Mouse (Mus musculus) left cerebral cortex, adult 11 months (tissue): ENCODE results near the gene Gm11492.

Source experiments
- DNase-seq: peaks from one replicate; pipeline ENCODE4 v3.0.0; 2022; ENCODE audit warnings: low spot score

Gm11492 gene

DNA sequence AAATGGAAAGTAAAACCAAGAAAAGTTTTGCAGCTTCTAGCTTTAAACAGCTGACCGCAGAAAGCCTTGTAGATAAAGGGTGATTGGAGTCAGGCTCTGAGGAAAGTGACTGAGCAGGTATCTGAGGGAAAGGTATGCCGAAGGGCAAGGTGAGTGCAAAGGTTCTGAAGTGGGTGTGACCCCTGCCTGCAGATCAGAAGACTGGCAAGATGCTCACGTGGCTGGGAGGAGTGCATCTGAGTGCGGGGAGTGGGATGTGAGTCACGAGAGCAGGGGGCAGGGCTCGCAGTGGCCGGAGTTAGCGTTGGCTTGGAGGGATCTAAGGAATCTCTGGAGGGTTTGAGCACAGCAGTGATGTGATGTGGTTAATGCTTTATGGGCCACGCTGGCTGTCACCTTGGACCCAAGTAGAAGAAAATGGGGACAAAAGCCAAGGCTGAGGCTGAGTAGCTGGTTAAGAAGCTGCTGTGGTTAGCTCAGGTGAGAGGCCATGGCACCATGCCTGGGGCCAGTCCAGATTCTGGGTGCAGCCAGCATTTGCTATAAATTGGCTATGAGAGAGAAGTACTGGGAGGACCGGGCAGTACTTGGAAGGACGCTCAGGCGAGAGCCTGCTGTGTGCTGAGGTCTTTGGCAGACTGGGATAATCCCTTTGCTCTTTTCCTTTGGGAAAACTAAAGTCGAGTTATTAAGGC lies 33.1 kb downstream of the Gm11492 start:
- DNase-seq, result no peak

DNA sequence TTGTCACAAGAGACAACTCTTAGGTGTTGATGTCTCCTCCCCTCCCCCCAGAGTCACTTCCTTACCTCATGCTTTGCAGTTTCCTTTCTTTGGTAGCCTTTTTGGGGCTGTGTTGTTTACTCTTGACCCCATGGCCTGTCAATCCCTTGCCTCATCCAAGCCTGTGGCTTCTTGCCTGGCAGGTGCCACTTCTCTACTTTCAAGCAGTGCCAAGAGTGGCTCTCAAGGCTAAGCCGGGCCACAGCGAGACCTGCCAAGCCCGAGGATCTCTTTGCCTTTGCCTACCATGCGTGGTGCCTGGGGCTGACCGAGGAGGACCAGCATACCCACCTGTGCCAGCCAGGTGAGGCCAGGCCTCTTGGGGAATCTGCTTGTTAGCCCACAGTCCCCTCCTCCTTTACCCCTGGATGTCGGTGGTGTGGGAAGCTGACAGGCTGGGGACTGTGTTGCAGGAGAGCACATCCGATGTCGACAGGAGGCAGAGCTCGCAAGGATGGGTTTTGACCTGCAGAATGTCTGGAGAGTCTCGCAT lies 33.9 kb downstream of the Gm11492 start:
- no peak for DNase-seq

DNA sequence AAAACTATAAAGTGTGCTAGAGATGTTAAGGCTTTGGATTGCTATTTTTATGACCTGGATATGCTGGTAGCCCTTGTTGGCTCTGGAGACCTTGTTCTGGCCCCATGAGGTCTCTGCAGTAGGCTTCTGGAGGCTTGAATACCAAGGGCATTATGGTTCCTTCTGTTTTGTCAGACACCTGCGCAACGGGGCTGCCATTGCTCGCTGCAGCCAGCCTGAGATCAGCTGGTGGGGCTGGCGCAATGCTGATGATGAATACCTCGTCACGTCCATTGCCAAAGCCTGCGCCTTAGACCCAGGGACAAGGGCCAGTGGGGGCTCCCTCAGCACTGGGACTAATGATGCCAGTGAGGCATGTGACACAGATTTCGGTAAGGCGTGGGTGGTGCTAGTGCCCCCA lies 35.8 kb downstream of the Gm11492 start:
- no peak for DNase-seq

DNA sequence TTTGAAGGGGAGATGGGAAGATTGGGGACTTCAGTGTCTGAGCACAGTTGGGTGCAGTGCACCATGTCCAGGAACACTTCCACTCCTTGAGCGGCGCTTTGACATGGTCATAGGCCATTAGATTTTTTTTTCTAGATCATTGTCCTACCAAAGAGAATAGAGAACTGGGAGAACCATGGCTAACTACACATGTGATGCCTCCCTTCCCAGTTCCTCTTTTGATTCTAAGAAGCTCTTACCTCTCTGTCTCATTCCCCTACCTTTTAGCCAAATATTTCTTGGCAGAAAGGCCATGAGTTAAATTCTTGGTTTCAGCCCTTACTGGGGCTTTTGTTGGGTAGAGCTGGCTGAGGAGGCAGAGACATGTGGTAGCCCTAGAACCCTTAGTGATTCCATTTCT lies 37.1 kb downstream of the Gm11492 start:
- no peak for DNase-seq

DNA sequence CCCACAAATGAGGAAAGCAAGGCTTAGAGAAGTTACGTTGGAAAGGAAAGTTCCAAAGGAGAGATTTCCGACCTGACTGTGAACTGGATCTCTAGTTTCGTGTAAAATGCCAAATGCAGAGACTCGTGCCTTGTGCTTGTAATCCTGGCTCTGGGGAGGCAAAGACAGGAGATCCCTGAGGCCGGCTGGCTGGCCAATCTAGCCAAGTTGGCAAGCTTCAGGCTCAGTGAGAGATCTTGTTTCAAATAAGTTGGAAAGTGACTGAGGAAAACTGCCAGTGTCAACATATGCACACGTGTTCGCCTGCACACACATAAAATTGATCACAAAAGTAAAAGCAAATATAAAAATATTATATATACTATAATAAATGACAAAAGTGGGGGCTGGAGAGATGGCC lies 42.8 kb downstream of the Gm11492 start:
- DNase-seq, result no peak

DNA sequence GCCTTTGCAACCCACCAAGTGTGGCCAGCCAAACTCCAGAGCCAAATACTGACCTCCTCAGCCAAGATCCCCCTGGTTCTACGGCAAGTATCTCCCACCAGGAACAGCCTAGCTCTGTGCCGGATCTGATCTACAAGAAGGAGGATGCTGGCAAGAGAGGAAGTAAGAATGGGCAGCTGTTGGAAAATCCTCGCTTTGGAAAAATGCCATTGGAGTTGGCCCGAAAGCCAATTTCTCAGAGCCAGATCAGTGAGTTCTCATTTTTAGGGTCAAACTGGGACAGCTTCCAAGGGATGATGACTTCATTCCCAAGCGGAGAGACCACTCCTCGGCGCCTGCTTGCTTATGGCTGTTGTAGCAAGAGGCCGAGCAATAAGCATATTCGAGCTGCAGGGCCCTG lies 45.1 kb downstream of the Gm11492 start:
- DNase-seq, result no peak

DNA sequence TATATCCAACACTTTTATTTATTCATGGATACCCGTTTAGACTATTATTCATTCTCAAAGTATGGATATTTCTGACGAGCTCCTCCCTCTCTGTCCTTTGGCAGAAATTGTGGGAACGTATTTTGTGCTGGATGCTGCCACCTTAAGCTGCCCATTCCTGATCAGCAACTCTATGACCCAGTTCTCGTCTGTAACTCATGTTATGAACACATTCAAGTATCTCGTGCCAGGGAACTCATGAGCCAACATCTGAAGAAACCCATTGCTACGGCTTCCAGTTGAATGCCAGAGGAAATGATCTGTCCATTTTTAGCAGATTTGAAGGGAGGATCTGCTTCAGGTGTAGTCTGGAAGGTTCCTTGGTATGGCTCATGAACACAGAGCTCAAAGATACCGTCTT lies 47.5 kb downstream of the Gm11492 start:
- no peak for DNase-seq

DNA sequence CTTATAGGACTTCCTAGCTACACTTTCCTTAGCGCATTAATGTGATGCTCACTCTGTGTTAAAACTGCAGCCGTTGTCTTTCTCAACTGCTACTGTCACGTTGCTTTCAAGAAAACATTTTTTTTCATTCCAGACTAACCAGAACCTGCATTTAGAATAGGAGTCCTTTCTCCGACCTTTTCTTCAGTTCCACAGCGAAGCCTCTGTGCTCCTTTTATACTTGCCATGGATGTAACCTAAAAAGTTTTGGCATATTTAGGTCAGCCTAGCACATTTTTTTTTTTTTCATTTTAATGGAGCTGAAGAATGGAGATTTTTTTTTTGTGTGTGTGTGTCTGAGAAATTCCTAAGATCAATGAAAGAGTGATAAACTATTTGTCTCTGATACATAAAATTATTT lies 49.1 kb downstream of the Gm11492 start:
- no peak for DNase-seq

DNA sequence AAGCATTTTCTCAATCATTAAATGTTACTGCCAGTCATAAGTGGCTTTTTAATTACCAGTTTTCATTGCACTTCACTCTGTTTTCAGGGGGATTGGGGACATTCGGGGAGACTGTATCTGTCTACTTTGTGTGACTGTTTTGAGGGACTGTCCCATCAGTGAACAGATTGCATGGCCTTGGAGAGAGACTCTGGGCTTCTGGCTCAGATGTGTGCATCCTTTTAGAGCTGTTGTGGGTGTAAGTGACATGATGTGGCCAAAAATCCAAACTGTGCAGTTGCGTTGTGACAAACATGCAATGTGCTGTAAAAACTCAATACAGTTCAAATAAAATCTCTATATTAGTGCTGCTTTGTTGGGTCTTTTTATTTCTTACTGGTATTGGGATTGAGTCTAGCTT lies 49.5 kb downstream of the Gm11492 start:
- DNase-seq, result no peak

DNA sequence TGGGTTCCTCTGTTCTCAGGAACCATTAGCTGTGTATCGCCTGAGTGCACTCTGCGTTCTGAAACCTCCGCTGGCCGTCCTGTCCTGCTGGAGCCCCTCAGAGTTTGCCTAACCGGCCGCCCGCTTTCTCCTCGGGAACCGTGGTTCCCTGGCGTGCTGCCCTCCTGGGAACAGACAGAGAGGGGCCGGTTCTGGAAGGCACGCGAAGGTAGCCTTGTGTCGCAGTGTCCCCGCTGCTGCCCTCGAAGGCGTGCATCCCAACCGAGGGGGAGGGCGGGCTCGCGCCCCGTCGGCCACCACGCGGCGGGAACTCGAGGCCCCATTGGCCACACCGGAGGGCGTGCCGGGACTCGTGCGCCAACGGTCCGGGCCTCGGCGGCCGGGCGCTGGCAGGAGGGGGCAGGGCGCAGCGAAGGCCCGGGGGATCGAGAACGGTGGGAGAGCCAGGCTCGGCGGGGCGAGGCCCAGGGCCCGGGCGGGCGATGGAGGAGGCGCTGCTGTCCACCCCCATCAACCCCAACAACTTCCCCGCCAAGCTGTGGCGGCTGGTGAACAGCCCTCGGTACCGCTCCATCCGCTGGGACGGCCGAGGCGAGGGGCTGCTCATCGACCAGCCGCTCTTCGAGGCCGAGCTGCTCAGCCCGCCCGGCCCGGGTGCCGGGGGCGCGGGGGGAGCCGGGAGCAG lies 50.5 kb downstream of the Gm11492 start, which contains the start of gene Hsf5:
Gene Hsf5 (plus strand): TSS at position 375 of the 685 bp plus-strand sequence.
- DNase-seq, result no peak

DNA sequence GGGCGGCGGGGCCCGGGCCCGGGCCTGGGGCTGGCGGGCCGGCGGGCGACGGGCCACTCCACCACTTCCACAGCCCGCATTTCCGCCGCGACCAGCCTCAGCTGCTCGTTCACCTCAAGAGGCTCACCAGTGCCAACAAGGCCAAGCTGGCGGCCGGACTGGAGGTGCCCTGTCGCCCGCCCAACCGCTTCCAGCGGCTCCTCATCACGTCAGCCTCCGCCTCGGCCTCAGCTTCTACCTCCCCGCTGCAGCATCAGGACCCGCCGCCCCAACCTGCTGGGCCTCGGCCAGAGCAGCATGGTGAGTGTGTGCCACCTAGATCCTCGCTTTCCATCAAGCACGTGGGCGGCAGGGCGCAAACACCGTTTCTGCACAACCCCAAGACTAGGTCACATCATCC lies 51.2 kb downstream of the Gm11492 start:
- no peak for DNase-seq
